Mouse (Mus musculus) intestine, embryonic 14.5 days (tissue): ENCODE data around the gene A630001G21Rik. TPM values are rescaled to one million over a fixed set of nuclear protein-coding genes. Genes with fewer than 3 reads are reported as not detected.

Experiments
- ATAC-seq: fragments of 200-750 bp; cut with Nextera tagmentation; replicated peaks from 2 replicates; pipeline ENCODE4 v1.8.0; 2017; ENCODE audit warnings: low read depth, moderate number of reproducible peaks, moderate TSS enrichment, moderate library complexity; ENCODE audit not compliant: low FRiP score, low TSS enrichment
- DNase-seq: peaks from one replicate; pipeline ENCODE4 v3.0.0-alpha.2; 2018; ENCODE audit warnings: low spot score
- H3K27ac ChIP-seq: fragments of 300-500 bp; sonication (generic); 2 replicates; pipeline ENCODE4 v1.5.1; 2014; ENCODE audit warnings: low read depth, mild to moderate bottlenecking, control low read depth
- H3K27me3 ChIP-seq: fragments of 300-500 bp; sonication (generic); replicated peaks from 2 replicates; pipeline ENCODE4 v1.6.1; 2014; ENCODE audit warnings: low read length, control low read depth; ENCODE audit not compliant: control insufficient read depth, insufficient read depth
- H3K36me3 ChIP-seq: fragments of 300-500 bp; sonication (generic); 2 replicates; pipeline ENCODE4 v1.6.1; 2014; ENCODE audit warnings: low read length, control low read depth; ENCODE audit not compliant: control insufficient read depth, insufficient read depth
- H3K4me1 ChIP-seq: fragments of 300-500 bp; sonication (generic); replicated peaks from 2 replicates; pipeline ENCODE4 v1.6.1; 2014; ENCODE audit warnings: low read length, control low read depth, mixed read lengths; ENCODE audit not compliant: control insufficient read depth, insufficient read depth
- H3K4me2 ChIP-seq: fragments of 300-500 bp; sonication (generic); 2 replicates; pipeline ENCODE4 v1.6.1; 2014; ENCODE audit warnings: low read length
- H3K4me3 ChIP-seq: fragments of 300-500 bp; sonication (generic); 2 replicates; pipeline ENCODE4 v1.5.1; 2014; ENCODE audit warnings: low read depth, low read length, control low read depth, mixed read lengths
- H3K9ac ChIP-seq: fragments of 300-500 bp; sonication (generic); 2 replicates; pipeline ENCODE4 v1.6.1; 2014; ENCODE audit warnings: mild to moderate bottlenecking, low read length
- H3K9me3 ChIP-seq: fragments of 300-500 bp; sonication (generic); 2 replicates; pipeline ENCODE4 v1.6.1; 2016; ENCODE audit warnings: low read length, control low read depth; ENCODE audit not compliant: control insufficient read depth
- WGBS: fragments of 180-500 bp; shearing (Covaris S2); extraction: QIAGEN DNeasy Blood & Tissue Kit; methylation state at CpG from one replicate; pipeline ENCODE4 v1.1.7; 2014; 5-methylcytosine and 5-hydroxymethylcytosine counted together
- polyA plus RNA-seq: library from polyadenylated mRNA; unstranded; fragments of >200 nt; fragmentation: Nextera tagmentation; extraction: Ambion mirVana; gene quantifications from 2 replicates; pipeline ENCODE4 v1.2.1, GENCODE M21; 2014

Gene A630001G21Rik
- polyA plus RNA-seq, 1 experiment from 2014 or later: 1.1 TPM

DNA sequence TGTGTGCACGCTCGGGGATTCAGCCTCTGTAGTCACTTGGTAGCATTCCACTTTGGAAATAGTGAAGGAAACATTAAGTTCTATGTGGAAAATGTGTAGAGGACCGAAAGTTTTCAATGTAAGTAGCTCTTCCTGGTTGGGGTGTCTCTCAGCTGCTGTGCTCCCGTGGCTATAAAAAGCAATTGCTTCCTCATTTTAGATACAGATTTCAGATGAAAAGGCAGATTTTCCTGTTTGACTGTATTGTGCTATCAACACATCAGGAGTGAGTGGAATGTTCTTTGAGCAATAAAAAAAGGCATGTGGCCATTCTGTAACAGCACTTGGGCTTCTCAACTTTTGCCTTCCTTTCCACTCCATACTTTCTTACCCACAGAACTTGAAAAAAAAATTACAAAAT lies 30.8 kb upstream of the A630001G21Rik start:
- no peaks in the 10 kb centered on the region for H3K27me3 ChIP-seq
- H3K4me3 ChIP-seq: no peak overlapping the region
- no peak for ATAC-seq
- WGBS: 59% methylated on average over 4 of the region's 4 CpGs
- no peak overlapping the region for H3K9ac ChIP-seq
- DNase-seq: no peak
- no peak overlapping the region for H3K4me2 ChIP-seq
- peaks cover 22% of the 10 kb centered on the region for H3K4me1 ChIP-seq
- H3K9me3 ChIP-seq: no peaks in the 10 kb centered on the region
- H3K36me3 ChIP-seq: no peaks in the 10 kb centered on the region
- no peak overlapping the region for H3K27ac ChIP-seq

DNA sequence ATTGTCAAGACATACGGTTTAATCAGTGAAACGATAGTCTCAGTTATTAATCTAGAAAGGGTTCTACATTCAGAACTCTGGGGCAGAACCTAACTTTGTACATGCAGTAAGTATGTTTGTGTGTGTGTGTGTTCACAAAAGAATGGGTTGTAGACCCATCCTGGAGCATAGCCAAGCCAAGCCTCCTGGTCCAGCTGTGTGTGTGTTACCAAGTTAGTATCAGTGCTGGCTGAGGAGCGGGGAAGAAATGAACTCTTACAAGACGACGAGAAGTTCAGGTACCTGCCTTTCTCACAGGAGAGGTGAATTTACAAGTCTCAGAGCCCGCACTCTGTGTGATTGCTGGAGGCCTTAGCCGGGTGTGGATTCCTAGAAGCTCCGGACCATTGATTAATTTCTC lies 26.1 kb upstream of the A630001G21Rik start:
- Histone ChIP-seq H3K9ac (no peak overlapping the region), H3K4me2 (no peak overlapping the region), H3K4me3 (no peak overlapping the region), H3K27ac (no peak overlapping the region), H3K9me3 (no peaks in the 10 kb centered on the region), H3K4me1 (peaks cover 2% of the 10 kb centered on the region), H3K27me3 (no peaks in the 10 kb centered on the region), H3K36me3 (no peaks in the 10 kb centered on the region)
- no peak for DNase-seq
- WGBS: 93% methylated on average over 8 of the region's 8 CpGs
- no peak for ATAC-seq

- H3K36me3 ChIP-seq: no peaks in the 10 kb centered on the region
- H3K9me3 ChIP-seq: no peaks in the 10 kb centered on the region
- H3K27me3 ChIP-seq: no peaks in the 10 kb centered on the region
- no peak overlapping the region for H3K4me2 ChIP-seq
- H3K27ac ChIP-seq: no peak overlapping the region
- no peaks in the 10 kb centered on the region for H3K4me1 ChIP-seq
- H3K9ac ChIP-seq: no peak overlapping the region
- DNase-seq: no peak
- no peak overlapping the region for H3K4me3 ChIP-seq
- 89% methylated on average over 1 of the region's 1 CpGs for WGBS
- ATAC-seq: no peak
These were observed 24.1 kb upstream of the A630001G21Rik start for GRCm38 (mm10) chr1:85802517-85802916.

DNA sequence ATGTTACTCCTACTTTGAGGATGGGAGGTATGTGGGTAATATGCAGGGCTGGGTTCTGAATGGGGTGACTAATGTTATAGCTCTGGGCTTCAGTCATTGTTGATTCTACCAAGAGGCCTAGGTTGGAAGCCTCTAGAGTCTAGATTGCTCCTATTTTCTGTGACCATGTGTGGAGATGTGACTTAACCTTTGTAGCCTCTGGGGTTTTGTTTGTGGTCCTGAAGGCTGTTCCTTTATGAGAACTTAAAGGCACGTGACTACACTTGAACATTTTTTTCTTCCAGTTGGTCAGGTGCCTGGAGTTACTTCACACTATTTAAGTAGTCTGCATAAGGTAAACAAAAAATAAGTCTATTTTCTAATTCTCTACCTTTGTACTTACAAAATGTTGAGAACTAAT lies 21.3 kb upstream of the A630001G21Rik start:
- Histone ChIP-seq H3K27ac (no peak overlapping the region), H3K4me2 (no peak overlapping the region), H3K9ac (no peak overlapping the region), H3K36me3 (0 out of 2 replicates have a peak, but pooled peaks cover 7% of the 10 kb centered on the region), H3K9me3 (no peaks in the 10 kb centered on the region), H3K4me1 (peaks cover 4% of the 10 kb centered on the region; the same call in 1 of the 2 replicates), H3K27me3 (no peaks in the 10 kb centered on the region), H3K4me3 (no peak overlapping the region)
- 58% methylated on average over 1 of the region's 1 CpGs for WGBS
- ATAC-seq (no peak), DNase-seq (no peak)

- Histone ChIP-seq H3K4me1 (peaks cover 7% of the 10 kb centered on the region; the same call in 1 of the 2 replicates), H3K4me2 (peak overlapping the region; percentile 22), H3K27me3 (no peaks in the 10 kb centered on the region), H3K4me3 (no peak overlapping the region), H3K36me3 (0 out of 2 replicates have a peak, but pooled peaks cover 7% of the 10 kb centered on the region), H3K27ac (no peak overlapping the region), H3K9me3 (no peaks in the 10 kb centered on the region), H3K9ac (no peak overlapping the region)
- no peak for DNase-seq
- 62% methylated on average over 3 of the region's 3 CpGs for WGBS
- ATAC-seq: no peak
These were observed 16.8 kb upstream of the A630001G21Rik start for GRCm38 (mm10) chr1:85795196-85795595.

- ATAC-seq: peak; percentile 17
- Histone ChIP-seq H3K9ac (peak overlapping the region; percentile 97), H3K9me3 (no peaks in the 10 kb centered on the region), H3K27me3 (no peaks in the 10 kb centered on the region), H3K36me3 (0 out of 2 replicates have a peak, but pooled peaks cover 7% of the 10 kb centered on the region), H3K4me3 (peak overlapping the region; percentile 97), H3K27ac (peak overlapping the region; percentile 94), H3K4me2 (peak overlapping the region; percentile 75), H3K4me1 (peaks cover 7% of the 10 kb centered on the region; the same call in 1 of the 2 replicates)
- DNase-seq: peak; percentile 81
- under 1% methylated on average over 38 of the region's 38 CpGs for WGBS
These were observed 15.8 kb upstream of the A630001G21Rik start for GRCm38 (mm10) chr1:85794106-85794771.

DNA sequence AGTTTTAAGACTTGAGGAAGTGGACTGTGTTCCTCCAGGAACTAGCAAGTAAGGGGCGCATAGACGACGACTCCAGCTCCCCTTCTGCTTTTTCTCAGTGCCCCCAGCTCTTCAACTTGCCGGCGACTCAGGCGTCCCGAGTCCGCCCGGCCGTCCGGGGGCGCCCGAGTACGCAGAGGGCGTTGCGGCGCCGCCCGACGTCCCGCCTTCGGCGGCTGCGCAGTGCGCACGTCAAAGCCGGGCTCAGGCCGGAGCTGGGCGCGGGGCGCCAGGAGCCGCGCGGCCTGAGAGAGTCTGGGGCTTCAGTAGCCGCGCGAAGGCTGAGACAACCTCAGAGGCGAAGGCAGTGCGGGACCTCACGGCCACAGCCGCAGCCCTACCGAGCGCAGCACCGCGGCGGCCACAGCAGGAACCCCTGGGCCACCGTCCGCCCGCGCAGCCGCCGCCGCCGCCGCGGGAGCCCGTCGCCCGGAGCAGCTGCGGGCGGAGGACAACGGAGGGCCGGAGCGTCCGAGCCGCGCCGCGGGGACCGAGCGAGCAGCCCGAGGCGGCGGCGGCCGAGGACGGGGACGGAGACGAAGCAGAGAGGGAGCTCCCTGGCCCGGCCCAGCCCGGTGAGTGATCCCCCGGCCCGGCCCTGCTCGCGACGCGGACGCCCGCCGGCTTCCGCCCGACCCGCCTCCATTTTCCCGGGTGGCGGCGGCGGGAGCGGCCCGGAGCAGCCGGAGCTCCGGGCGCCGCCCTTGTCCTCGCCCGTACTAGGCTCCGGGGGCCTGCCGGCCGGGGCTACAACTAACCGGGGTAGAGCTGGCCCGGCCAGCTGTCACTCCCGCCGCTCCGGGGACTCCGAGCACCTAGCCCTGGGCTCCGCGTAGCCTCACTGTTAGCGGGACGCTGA lies 15.0 kb upstream of the A630001G21Rik start, which contains the start of gene Cab39:
TSS of gene Cab39 (plus strand) at position 234 of the 898 bp plus-strand sequence.
- Histone ChIP-seq H3K9me3 (no peaks in the 10 kb centered on the region), H3K4me3 (peak within 1 kb of the TSS; percentile 97), H3K9ac (peak within 1 kb of the TSS; percentile 97), H3K4me1 (peaks cover 7% of the 10 kb centered on the region; the same call in 1 of the 2 replicates), H3K36me3 (0 out of 2 replicates have a peak, but pooled peaks cover 7% of the 10 kb centered on the region), H3K27me3 (no peaks in the 10 kb centered on the region), H3K27ac (peak within 1 kb of the TSS; percentile 94), H3K4me2 (peak within 1 kb of the TSS; percentile 75)
- WGBS: under 1% methylated on average over 75 of the region's 118 CpGs
- peak; percentile 85 for DNase-seq
- ATAC-seq: peak; percentile 89

DNA sequence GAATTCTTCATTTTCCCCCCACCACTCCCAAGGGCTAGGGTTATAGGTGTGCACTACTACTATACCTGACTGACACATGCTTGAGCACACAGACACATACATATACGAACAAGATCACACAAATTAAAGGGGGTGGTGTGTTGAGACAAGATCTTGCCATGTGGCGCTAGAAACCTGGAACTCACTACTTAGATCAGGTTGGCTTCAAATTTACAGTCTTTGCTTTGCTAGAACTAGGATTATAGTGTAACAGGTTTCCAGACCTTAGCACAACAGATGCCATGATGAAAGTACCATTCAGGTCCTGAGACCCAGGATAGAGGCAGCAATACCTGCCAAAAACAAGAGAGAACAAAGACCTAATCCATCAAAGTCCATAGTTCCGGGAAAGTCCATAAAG lies 13.0 kb upstream of the A630001G21Rik start:
- Histone ChIP-seq H3K9ac (no peak overlapping the region), H3K27ac (no peak overlapping the region), H3K9me3 (no peaks in the 10 kb centered on the region), H3K36me3 (0 out of 2 replicates have a peak, but pooled peaks cover 7% of the 10 kb centered on the region), H3K27me3 (no peaks in the 10 kb centered on the region), H3K4me1 (peaks cover 7% of the 10 kb centered on the region; the same call in 1 of the 2 replicates), H3K4me3 (no peak overlapping the region), H3K4me2 (no peak overlapping the region)
- ATAC-seq (no peak), DNase-seq (no peak)
- 86% methylated on average over 3 of the region's 3 CpGs for WGBS
